Mouse (Mus musculus): ENCODE measurements around the gene Wnt9b.

The Wnt9b gene

DNA sequence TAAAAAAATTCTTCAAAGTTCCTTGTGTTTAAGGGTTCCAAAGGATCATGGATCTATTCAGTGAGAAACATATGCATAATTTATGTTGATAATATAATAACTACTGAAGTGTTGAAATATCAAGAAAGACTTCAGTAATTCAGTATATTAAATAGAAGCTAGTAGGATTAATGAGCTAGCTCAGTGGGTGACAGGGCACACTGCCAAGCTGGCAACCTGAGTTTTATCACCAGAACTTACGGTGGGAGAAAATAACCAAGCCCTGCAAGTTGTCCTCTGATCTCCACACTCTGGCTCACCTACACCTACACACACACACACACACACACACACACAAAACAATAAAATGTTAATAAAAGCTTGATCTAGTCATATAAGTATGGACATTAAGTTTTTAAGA lies 56.4 kb downstream of the Wnt9b start:
- in situ Hi-C loops (cut with MboI; ENCODE audit: low pct_unique_long_range_greater_than_20kb in 1 of 2, low sequenced_read_pairs in 2 of 2, unreplicated experiment in 1 of 2) = no loop called here

DNA sequence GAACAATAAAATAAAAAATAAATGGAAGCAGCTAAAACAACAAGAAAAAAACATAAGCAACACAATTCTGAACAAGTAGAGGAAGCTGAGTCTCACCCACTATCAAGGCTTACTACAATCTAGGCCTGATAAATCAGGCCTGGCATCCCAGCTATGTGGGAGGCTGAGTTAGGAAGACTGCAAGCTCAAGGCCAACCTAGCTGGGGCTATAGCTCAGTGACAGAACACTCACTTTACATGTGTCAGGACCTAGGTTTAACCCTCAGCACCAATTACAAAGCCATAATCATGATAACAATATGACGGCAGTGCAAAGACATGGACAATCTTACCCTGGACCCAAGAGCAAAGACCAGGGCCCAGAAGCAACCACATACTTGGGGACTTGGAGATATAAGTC lies 58.6 kb downstream of the Wnt9b start:
- in situ Hi-C loops (cut with MboI; ENCODE audit: low pct_unique_long_range_greater_than_20kb in 1 of 2, low sequenced_read_pairs in 2 of 2, unreplicated experiment in 1 of 2) = no loop called here

DNA sequence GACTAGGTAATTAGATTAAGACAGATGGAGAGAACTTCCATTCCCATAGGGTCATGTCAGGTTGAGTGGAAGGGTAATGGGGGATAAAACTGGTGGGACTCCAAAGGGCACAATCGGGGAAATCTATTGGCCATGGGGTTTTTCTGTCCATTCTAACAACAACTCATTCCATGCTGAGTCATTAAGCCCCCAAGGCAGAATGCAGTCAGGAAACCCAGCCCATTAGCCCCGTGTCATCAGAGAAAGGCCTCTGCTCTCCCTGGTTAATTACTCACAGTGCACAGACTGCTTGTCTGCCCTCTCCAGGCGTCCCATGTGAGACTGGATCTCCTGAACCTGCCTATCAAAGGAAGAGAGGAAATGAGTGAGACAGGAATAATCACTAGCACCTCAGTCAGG lies 60.6 kb downstream of the Wnt9b start:
- in situ Hi-C loops (cut with MboI; ENCODE audit: low pct_unique_long_range_greater_than_20kb in 1 of 2, low sequenced_read_pairs in 2 of 2, unreplicated experiment in 1 of 2) = no loop called here

GRCm38 (mm10) chr11:103688271-103688979 lies 61.2 kb downstream of the Wnt9b start:
- in situ Hi-C loops (cut with MboI; ENCODE audit: low pct_unique_long_range_greater_than_20kb in 1 of 2, low sequenced_read_pairs in 2 of 2, unreplicated experiment in 1 of 2) = no loop called here

DNA sequence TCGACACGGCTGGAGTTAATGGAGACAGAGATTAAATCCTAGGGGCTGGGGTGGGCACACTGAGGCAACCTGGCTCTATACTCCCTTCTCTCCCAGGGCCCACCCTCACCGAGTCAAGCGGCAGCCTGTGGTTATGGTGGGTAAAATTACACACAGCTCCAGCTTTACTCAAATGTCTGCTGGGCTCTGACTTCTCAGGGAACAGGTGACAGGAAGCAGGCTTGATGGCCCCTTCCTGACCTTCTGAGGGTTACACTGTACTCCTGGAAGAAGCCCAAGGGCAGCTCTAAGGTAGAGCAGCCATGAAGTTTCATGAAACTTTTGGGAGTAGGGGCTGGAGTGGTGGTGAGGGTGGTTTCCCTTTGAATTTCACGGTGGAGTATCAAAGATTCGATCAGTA lies 62.9 kb downstream of the Wnt9b start:
- in situ Hi-C loops (cut with MboI; ENCODE audit: low pct_unique_long_range_greater_than_20kb in 1 of 2, low sequenced_read_pairs in 2 of 2, unreplicated experiment in 1 of 2) = no loop called here

DNA sequence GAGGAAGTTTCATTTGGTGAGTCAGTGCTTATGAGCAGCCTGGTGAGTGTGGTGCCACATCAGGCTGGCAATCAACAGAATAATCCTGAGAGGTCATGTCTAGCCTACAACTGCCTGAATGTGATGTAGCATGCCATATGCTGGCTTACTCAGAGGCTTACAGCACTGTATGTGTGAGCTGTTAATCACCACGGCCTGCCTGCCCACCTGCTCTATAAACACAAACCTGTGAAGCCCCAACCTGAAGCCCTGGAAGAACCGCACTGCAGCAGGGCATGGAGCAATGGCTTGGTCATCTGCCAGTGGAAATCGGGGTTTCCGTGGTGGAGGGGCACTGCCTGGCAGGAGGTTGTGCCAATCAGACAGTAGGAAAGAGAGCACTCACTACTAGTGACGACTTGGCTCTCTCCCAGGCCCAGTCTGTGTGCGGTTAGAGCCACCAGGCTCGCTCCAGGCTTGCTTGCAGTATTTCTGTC lies 64.3 kb downstream of the Wnt9b start:
- in situ Hi-C loops (cut with MboI; ENCODE audit: low pct_unique_long_range_greater_than_20kb in 1 of 2, low sequenced_read_pairs in 2 of 2, unreplicated experiment in 1 of 2) = no loop called here

DNA sequence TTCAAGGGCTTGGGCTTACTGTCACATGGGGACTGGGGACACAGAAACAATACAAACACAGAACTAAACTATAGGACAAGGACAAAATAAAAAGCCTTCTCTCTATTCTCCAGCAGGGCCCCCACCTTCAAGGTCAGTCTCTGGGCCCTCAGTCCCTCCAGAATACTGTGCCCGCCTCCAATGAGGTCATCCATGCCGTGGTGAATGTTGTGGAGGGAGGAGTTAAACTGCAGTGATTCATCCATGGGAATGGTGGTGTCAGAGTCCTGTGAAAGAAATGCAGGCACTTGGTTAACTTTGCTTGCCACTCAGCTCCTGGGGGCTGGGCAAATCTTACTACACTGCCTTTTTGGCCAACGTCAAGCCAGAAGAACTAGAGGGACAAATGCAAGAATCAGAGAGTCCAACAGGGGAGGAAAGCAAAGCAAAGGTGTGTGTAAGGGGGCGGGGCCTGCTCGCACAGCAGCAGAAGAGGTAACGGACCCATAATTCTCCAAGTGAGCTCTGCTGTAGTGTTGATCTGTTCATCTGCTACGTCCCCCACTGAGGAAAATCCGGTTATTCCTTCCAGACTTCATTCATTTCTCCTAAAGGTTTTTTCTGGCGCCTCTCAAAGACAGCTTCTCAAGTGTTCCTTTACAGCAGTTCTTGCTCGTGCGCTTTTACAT lies 65.8 kb downstream of the Wnt9b start:
- in situ Hi-C loops (cut with MboI; ENCODE audit: low pct_unique_long_range_greater_than_20kb in 1 of 2, low sequenced_read_pairs in 2 of 2, unreplicated experiment in 1 of 2) = no loop called here

Measured in mouse embryonic stem cell (cell line).